Mouse (Mus musculus): Measurements from ENCODE around the gene Jade3. TPM values are rescaled to one million over a fixed set of nuclear protein-coding genes. Genes with fewer than 3 reads are reported as not detected.
A peak's percentile ranks its signal among the peaks of the same experiment; 100 is the strongest.
"Not testable (repeated sequence)": the region's sequence is repeated elsewhere in the genome, so short reads cannot be mapped to it uniquely, and the experiment has no call there.

Gene Jade3
- total and polyA plus RNA-seq, 3 experiments = 9.9 to 21.1 (median 11.8) TPM

DNA sequence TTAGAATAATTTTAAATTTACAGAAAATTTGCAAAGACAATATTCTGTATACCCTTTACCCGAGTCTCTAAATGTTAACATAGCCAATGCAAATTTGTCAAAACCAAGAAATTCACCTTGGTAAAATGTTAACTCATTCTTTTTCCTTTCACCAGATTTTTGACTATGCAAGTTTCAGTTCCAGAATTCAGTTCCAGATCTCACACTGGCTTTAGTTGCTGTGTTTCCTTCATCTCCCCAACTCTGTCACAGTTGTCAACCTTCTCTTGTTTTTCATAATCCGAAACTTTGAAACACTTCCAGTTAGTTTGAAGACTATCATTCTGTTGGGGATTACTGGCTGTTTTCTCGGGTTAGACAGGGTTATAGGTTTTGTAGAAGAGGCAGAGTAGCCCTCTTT is 38.5 kb upstream of the Jade3 start (continued):
- peak; percentile 76 for TF ChIP-seq MEF2A (IDR thresholded peaks at IDR 0.05; ENCODE audit: borderline replicate concordance, low read depth, low read length)
- TF ChIP-seq BHLHE40 (IDR thresholded peaks at IDR 0.05; ENCODE audit: low read depth, low read length) = peak; percentile 56
- no peak for TF ChIP-seq POLR2A (IDR thresholded peaks at IDR 0.05; ENCODE audit: low read depth, low read length)
- TF ChIP-seq SMC3 (IDR thresholded peaks at IDR 0.05; ENCODE audit: low read depth, low read length) = no peak
- TF ChIP-seq ZMIZ1 (IDR thresholded peaks at IDR 0.05; ENCODE audit: low read depth, low read length) = no peak
- no peak for TF ChIP-seq POLR2AphosphoS2 (IDR thresholded peaks at IDR 0.05; ENCODE audit: low read depth, low read length)
- TF ChIP-seq TCF12 (IDR thresholded peaks at IDR 0.05; ENCODE audit: low read depth, low read length) = peak; percentile 74
- TF ChIP-seq UBTF (IDR thresholded peaks at IDR 0.05; ENCODE audit: low read depth, low read length) = no peak
- TF ChIP-seq HCFC1 (IDR thresholded peaks at IDR 0.05; ENCODE audit: low read depth, low read length) = no peak
- TF ChIP-seq MAZ (IDR thresholded peaks at IDR 0.05; ENCODE audit: low read depth, low read length) = no peak
- TF ChIP-seq EP300 (IDR thresholded peaks at IDR 0.05; ENCODE audit: low read length) = peak; percentile 99
- TF ChIP-seq MXI1 (IDR thresholded peaks at IDR 0.05; ENCODE audit: low read depth, low read length) = no peak
- no peak for TF ChIP-seq GABPA (IDR thresholded peaks at IDR 0.05; ENCODE audit: insufficient replicate concordance, low read depth, low read length)
- no peak for TF ChIP-seq USF1 (IDR thresholded peaks at IDR 0.05; ENCODE audit: low read depth, low read length)
- TF ChIP-seq KAT2A (IDR thresholded peaks at IDR 0.05; ENCODE audit: insufficient replicate concordance, low read length) = no peak
- TF ChIP-seq ELF1 (IDR thresholded peaks at IDR 0.05; ENCODE audit: low read depth, low read length) = no peak
- no peak for TF ChIP-seq TBP (conservative IDR thresholded peaks at IDR 0.05; ENCODE audit: low read depth, low read length)
- peak; percentile 69 for TF ChIP-seq ETS1 (conservative IDR thresholded peaks at IDR 0.05; ENCODE audit: low read depth, low read length)
- no peak for TF ChIP-seq NRF1 (IDR thresholded peaks at IDR 0.05; ENCODE audit: low read depth, low read length)
- TF ChIP-seq MYC (IDR thresholded peaks at IDR 0.05; ENCODE audit: low read depth, low read length) = peak; percentile 51; the same call in 1 of the 2 replicates

DNA sequence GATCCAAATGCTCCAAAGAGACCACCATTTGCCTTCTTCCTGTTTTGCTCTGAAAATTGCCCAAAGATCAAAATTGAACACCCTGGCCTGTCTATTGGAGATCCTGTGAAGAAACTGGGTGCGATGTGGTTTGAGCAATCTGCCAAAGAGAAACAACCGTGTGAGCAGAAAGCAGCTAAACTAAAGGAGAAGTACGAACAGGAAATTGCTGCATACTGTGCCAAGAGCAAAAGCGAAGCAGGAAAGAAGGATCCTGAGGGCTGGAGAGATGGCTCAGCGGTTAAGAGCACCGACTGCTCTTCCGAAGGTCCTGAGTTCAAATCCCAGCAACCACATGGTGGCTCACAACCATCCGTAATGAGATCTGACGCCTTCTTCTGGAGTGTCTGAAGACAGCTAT is 33.5 kb upstream of the Jade3 start:
- H3K9ac ChIP-seq (ENCODE audit: insufficient read depth, low read depth); H3K9me3 ChIP-seq (replicated peaks; ENCODE audit: low read length); in situ Hi-C loops (cut with MboI; ENCODE audit: low pct_ligation_motif_present, low pct_unique_long_range_greater_than_20kb, low sequenced_read_pairs); H3K4me3 ChIP-seq (replicated peaks in 1 of 3; ENCODE audit: low read depth in 2 of 3, low read length in 2 of 3, poor library complexity in 1 of 3); H3K27ac ChIP-seq (ENCODE audit: insufficient read depth, low read depth); dilution Hi-C loops (cut with MboI; ENCODE audit: extremely low pct_ligation_motif_present, extremely low pct_unique_long_range_greater_than_20kb, low sequenced_read_pairs); H3K4me1 ChIP-seq (ENCODE audit: control insufficient read depth in 1 of 2, insufficient read depth in 2 of 2); H3K27me3 ChIP-seq (replicated peaks); DNase-seq (ENCODE audit: extremely low read depth); H3K4me2 ChIP-seq (ENCODE audit: insufficient read depth, low read depth, poor library complexity, severe bottlenecking): not testable (repeated sequence)
- Histone ChIP-seq H3K36me3 (replicated peaks in 1 of 2; ENCODE audit: control insufficient read depth in 1 of 2, insufficient read depth in 1 of 2, low read length in 1 of 2) (peaks cover 2 to 28% of the 10 kb centered on the region in 2 experiments), H3K79me2 (replicated peaks; ENCODE audit: control insufficient read depth, extremely low read depth, insufficient read depth, poor library complexity, severe bottlenecking) (peaks cover 15% of the 10 kb centered on the region; the same call in 1 of the 2 replicates)

All from CH12.LX (cell line).